Mouse (Mus musculus): ENCODE measurements around the gene Cfdp1.

GRCm38 (mm10) chr8:111788085-111788484, 66.0 kb downstream of the Cfdp1 start:
- TF ChIP-seq CTCF (conservative IDR thresholded peaks at IDR 0.05; ENCODE audit: low read length) (no peak), NANOG (IDR thresholded peaks at IDR 0.05; ENCODE audit: borderline replicate concordance, low read length) (no peak)

All from E14TG2a.4 (cell line).